Mouse (Mus musculus) MEL (cell line): ENCODE results near the gene Pdzph1.

ENCODE experiments used
- BHLHE40 ChIP-seq: IDR thresholded peaks from 2 replicates; pipeline ENCODE4 v1.6.1; 2012; ENCODE audit warnings: low read depth, mild to moderate bottlenecking, inconsistent platforms, low read length, improper control_type of control experiment, borderline replicate concordance
- CHD2 ChIP-seq: IDR thresholded peaks from 2 replicates; pipeline ENCODE4 v1.6.1; 2011; ENCODE audit warnings: low read length, improper control_type of control experiment
- CTCF ChIP-seq, 3 experiments: IDR thresholded peaks in 2 of 3; conservative IDR thresholded peaks in 1 of 3; 2 replicates each; pipeline ENCODE4 v1.5.1; 2011 to 2012; ENCODE audit warnings: low read length in 3 of 3, low read depth in 2 of 3, mild to moderate bottlenecking in 2 of 3, improper control_type of control experiment in 1 of 3, inconsistent platforms in 1 of 3, mixed read lengths in 1 of 3, moderate library complexity in 1 of 3; ENCODE audit not compliant: control insufficient read depth in 1 of 3, insufficient read depth in 1 of 3, poor library complexity in 1 of 3, severe bottlenecking in 1 of 3
- EP300 ChIP-seq, 2 experiments: IDR thresholded peaks; 2 replicates each; pipeline ENCODE4 v1.6.1; 2011; ENCODE audit warnings: improper control_type of control experiment in 2 of 2, low read length in 2 of 2, low read depth in 1 of 2, mild to moderate bottlenecking in 1 of 2
- GATA1 ChIP-seq: IDR thresholded peaks from 2 replicates; pipeline ENCODE4 v1.6.1; 2011; ENCODE audit warnings: low read depth, low read length, improper control_type of control experiment
- MAX ChIP-seq: IDR thresholded peaks from 2 replicates; pipeline ENCODE4 v1.6.1; 2011; ENCODE audit warnings: low read length, improper control_type of control experiment
- MXI1 ChIP-seq: IDR thresholded peaks from 2 replicates; pipeline ENCODE4 v1.6.1; 2011; ENCODE audit warnings: mild to moderate bottlenecking, low read depth, low read length, improper control_type of control experiment
- NELFE ChIP-seq: IDR thresholded peaks from 2 replicates; pipeline ENCODE4 v1.6.1; 2011; ENCODE audit warnings: low read depth, low read length, improper control_type of control experiment
- POLR2A ChIP-seq, 2 experiments: IDR thresholded peaks; 2 replicates each; pipeline ENCODE4 v1.6.1; 2011 to 2012; ENCODE audit warnings: low read length in 2 of 2, mild to moderate bottlenecking in 2 of 2, control low read depth in 1 of 2, improper control_type of control experiment in 1 of 2, low read depth in 1 of 2, moderate library complexity in 1 of 2; ENCODE audit not compliant: control insufficient read depth in 1 of 2, insufficient read depth in 1 of 2, poor library complexity in 1 of 2
- POLR2AphosphoS2 ChIP-seq: IDR thresholded peaks from 2 replicates; pipeline ENCODE4 v1.6.1; 2011; ENCODE audit warnings: low read length, improper control_type of control experiment
- POLR2AphosphoS5 ChIP-seq: IDR thresholded peaks from 2 replicates; pipeline ENCODE4 v1.6.1; 2012; ENCODE audit warnings: low read depth, borderline replicate concordance, mild to moderate bottlenecking, inconsistent platforms, low read length, moderate library complexity, mixed read lengths
- TBP ChIP-seq: IDR thresholded peaks from 2 replicates; pipeline ENCODE4 v1.8.0; 2011; ENCODE audit warnings: low read depth, low read length, improper control_type of control experiment
- ZC3H11A ChIP-seq: IDR thresholded peaks from 2 replicates; pipeline ENCODE4 v1.6.1; 2012; ENCODE audit warnings: low read depth, mild to moderate bottlenecking, inconsistent platforms, low read length, improper control_type of control experiment
- ZNF384 ChIP-seq: IDR thresholded peaks from 2 replicates; pipeline ENCODE4 v1.6.1; 2012; ENCODE audit warnings: low read depth, mild to moderate bottlenecking, inconsistent platforms, low read length, improper control_type of control experiment

DNA sequence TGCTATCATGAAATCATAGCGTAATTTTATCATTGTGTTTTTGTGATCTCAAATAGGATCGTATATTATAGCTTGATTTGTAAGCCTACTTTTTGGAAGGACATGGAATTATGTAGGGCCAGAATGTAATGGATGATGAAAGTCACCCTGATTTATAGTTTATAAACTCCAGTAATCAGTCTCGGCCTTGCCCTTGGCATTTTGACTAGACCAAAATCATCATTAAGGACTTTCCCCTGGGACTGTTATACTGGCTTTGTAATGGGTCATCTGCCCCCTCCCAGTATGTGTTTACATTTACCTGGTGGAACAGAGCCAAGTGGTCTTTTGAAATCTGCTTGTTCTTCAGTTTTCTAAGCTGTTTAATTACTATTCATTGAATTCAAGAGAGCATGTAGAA, 35.2 kb upstream of the Pdzph1 start:
- TF ChIP-seq CTCF (IDR thresholded peaks at IDR 0.05 in 2 of 3, conservative IDR thresholded peaks at IDR 0.05 in 1 of 3; ENCODE audit: control insufficient read depth in 1 of 3, insufficient read depth in 1 of 3, low read depth in 2 of 3, low read length in 3 of 3, poor library complexity in 1 of 3, severe bottlenecking in 1 of 3) (no peak), ZC3H11A (no peak), EP300 (IDR thresholded peaks at IDR 0.05; ENCODE audit: low read depth in 1 of 2, low read length in 2 of 2) (no peak), POLR2AphosphoS2 (no peak), NELFE (no peak), POLR2A (IDR thresholded peaks at IDR 0.05; ENCODE audit: control insufficient read depth in 1 of 2, insufficient read depth in 1 of 2, low read depth in 1 of 2, low read length in 2 of 2, poor library complexity in 1 of 2) (no peak), POLR2AphosphoS5 (no peak), TBP (no peak), CHD2 (no peak), MAX (no peak), BHLHE40 (no peak), ZNF384 (no peak), MXI1 (no peak), GATA1 (no peak)
